Mouse (Mus musculus) liver, postnatal 0 days (tissue): Measurements from ENCODE around the gene Ralgapa1.

Experiments used
- CTCF ChIP-seq: sonication (generic); IDR thresholded peaks from 2 replicates; pipeline ENCODE4 v1.5.1; 2016; ENCODE audit warnings: antibody characterized with exemption, low read depth
- EP300 ChIP-seq: IDR thresholded peaks from 2 replicates; pipeline ENCODE4 v1.6.1; 2016; ENCODE audit warnings: antibody characterized with exemption, low read depth, mild to moderate bottlenecking

- TF ChIP-seq CTCF (no peak), EP300 (no peak)
These were observed 249.8 kb downstream of the Ralgapa1 start for GRCm38 (mm10) chr12:55571181-55571580.
